Mouse (Mus musculus) cerebellum, adult 9-11 months (tissue): ENCODE measurements around the gene Ntrk2.

Experiments used
- DNase-seq: peaks from one replicate; pipeline ENCODE4 v3.0.0; 2022

Gene Ntrk2

DNA sequence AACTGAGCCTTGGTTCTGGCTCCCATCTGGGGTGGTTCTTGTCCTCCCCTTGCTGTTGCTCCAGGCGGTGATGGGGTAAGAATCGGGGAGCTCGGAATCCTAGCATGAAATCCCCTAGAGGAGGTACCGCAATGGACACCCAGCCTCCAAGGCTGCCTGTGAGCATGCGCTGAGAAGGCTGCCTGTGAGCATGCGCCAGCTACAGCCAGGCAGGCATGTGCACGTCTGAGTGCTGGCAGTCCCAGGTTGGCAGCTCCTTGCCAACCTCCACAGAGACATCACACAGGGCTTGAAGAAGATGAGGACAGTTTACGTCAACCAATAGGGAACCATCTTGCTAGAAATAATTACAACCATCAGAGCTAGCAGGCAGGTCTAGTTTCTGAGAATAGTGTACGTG is 37.5 kb downstream of the Ntrk2 start:
- DNase-seq, result peak; percentile 71

GRCm38 (mm10) chr13:58848578-58848977 is 42.2 kb downstream of the Ntrk2 start:
- DNase-seq, result no peak

DNA sequence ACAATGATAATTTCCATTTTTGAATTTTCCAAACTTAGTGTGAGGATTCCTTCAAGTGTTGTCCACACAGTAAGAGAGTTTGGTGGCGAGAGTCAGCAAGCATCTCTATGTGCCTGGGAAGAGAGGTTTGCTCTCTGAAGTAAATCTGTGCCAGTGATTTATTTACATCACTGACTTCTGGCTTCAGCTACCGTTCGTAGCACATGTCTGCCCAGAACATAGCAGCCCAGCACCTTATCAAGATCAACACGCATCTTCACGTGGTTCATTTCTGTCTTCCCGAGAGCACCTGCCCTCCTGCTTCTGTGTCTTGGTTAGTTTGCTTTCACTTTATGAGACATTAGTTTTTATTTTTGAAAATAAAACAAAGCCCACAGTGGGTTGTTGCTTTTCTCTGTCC is 47.3 kb downstream of the Ntrk2 start:
- DNase-seq, result peak; percentile 66

DNA sequence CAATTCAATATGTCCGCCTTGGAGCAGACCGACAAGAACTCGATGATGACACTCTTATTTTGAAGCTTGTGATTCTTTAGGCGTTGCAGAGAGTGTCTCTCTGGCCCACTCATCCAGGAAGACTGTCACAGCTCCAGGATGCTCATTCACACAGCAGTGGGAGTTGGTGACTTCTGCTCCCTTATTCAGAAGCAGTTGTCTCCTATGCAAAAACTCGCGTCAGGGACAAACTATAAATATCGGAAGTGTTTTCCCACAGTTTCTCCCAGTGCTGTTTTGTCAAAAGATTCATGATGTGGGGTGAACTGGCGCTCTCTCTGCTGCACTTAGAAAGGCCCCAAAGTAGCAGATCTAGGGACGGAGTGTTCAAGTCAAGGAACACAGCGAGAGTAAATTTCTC is 59.9 kb downstream of the Ntrk2 start:
- no peak for DNase-seq

DNA sequence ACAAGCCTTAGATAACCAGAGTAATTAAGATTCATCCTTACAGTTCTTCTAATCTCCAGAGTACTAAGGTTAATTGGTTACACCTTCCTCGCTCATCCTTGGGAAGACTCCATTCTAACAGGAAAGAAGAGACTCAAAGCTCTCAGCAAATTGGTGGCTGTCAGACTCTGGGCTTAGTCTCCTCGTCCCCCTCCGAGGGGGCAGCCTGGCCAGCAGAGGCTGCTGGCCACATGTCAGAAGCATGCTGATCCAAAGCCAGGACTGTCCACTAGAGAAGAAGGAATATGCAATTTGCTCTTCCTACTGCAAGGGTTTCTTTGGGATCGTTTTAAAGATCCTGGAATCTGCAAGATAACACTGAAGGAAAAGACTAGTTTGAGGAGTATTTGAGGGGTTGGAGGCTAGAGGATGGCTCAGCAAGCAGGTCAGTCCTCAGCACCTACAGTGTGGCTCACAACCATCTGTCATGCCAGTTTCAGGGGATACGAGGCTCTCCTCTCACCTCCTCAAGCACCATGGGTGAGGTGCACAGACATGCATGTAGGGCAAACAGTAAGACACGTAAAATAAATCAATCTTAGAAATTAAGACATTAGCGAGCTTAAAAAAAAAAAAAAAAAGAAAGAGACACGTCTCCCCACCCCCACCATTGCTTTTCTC is 60.5 kb downstream of the Ntrk2 start:
- peak; percentile 50 for DNase-seq

GRCm38 (mm10) chr13:58882468-58882867 is 76.1 kb downstream of the Ntrk2 start:
- no peak for DNase-seq

DNA sequence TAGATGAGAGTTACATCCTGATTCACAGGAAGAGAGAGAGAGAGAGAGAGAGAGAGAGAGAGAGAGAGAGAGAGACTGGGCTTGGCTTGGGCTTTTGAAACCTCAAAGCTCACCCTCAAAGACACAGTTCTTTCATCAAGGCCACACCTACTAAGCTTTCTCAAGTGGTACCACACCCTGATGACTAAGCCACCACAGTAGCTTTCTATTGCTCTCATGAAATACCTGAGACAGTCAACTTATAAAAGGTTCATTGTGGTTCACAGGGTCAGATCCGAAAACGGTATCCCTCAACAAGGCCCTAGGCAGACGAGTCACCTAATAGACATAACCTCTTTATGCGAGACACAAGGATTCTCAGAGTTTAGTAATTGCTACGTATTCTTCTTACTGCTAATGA is 76.5 kb downstream of the Ntrk2 start:
- no peak for DNase-seq

DNA sequence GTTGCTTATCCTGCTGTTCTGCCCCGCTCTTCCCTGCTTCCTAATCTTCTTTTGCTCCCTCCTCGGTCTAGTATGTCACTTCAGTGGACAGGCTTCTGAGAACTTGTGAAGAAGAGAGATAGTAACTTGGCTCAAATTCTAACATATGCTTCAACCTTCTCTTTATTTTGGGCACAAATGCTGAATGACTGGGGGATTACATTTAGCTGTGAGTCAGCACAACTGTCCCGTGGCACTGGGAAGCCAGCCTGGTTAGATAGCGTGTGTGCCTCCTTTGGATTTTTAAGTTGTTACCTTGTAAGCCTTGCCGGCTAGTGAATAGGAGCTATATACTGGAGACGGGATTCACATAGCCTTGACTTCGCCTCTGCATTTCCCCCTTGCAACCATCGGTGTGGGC is 79.7 kb downstream of the Ntrk2 start:
- no peak for DNase-seq

GRCm38 (mm10) chr13:58896254-58896910 is 90.0 kb downstream of the Ntrk2 start:
- DNase-seq, result no peak

DNA sequence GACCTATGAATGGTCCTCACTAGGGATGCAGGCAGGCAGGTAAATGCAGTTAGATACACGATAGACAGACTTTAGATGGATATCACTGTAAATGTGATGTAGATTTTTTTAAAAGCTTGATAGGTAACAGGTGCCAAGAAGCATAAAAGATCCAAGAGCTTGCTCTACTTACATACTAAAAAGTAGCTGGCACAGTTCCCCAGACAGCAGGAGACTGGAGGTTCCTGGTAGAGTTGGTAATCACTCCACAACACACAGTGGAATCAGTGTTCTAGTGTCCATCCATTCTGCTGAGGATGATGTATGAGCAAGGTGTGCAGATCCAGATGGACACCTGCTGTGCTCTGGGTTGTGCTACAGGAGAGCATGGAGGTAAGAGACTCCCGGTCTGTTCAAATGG is 93.0 kb downstream of the Ntrk2 start:
- DNase-seq, result no peak

GRCm38 (mm10) chr13:58902313-58902712 is 95.9 kb downstream of the Ntrk2 start:
- DNase-seq, result peak; percentile 75

DNA sequence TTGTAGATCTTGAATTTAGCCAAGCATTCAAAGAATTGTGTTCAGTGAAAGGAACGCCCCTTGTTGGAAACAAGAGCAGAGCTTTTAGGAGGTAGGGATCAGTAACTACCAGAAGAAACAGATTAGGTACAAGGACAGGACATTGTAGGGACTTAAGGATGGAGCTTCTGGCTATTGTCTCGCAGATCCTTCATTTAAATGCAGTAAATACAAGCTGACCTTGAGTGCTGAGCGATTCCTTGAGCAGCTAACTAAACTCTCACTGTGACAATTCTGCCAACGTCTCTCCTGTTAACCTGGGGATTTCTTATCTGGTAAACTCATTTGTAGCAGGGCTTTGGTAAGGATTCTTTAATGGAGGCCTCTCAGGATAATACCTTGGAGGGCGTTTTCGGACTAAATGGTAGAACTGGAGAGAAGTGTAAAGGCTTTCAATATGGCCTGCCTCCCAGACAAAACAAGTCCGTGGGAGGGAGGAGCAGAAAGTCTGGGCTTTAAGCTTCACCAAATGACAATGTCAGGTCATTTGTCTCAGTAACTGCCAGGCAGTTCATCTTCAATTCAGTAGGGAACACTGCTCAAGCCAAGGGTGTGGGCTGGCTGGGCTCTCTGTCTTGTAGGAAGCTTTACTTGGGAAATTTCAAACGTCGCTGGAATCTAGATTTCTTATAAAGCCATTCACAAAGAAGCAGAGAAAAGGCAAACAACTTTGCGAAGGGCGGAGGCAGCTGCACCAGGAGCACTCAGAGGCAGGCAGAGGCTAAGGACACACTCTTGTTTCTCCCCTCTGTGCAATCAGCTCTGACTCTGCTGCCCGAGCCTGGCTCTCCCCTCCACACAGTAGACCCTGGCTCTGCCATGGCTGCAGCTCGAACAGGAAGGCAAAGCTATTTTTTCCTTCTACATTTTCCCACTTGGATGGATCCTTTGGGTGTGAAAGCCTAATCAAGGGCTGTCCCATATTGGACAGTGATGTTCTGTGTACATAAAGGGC is 98.7 kb downstream of the Ntrk2 start:
- no peak for DNase-seq

GRCm38 (mm10) chr13:58911936-58912335 is 105.6 kb downstream of the Ntrk2 start:
- DNase-seq, result no peak

GRCm38 (mm10) chr13:58912559-58912958 is 106.2 kb downstream of the Ntrk2 start:
- no peak for DNase-seq

GRCm38 (mm10) chr13:58914061-58914814 is 107.9 kb downstream of the Ntrk2 start:
- DNase-seq, result no peak

DNA sequence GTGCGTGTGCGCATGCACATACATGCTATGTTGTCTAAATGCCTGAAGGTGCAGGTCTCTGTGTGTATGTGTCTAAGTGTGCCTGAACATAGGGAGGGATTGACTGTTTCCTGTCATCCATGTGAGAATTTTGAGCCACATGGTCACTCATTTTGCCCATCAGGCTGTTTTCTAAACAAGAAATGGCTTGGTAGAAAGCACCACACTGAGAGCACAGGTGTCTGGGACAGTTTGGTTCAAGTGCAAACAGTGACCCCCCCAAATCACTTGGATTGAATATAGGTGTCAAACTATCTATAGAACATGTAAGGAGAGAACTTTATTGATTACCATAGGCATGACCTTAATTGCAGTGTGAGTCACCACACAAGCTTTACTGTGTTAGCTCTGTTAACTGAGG is 110.0 kb downstream of the Ntrk2 start:
- DNase-seq, result no peak

DNA sequence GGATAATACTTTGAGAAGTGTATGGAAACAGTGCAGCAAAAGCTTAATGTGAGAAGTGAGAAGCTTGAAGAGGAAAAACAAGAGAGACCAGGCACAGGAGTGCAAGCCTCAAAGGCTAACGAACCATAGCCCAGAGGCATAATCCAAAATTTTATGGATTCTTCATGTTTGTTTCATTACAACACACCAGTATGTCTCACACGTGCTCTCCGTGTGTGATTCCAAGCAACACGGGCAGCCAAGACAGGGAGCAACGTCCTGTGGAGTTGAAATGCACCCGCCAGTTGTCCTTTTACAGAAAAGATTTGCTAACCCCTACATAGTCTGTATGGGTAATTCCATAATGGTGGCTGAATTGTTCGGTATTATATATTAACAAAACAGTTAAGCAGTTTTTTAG is 113.9 kb downstream of the Ntrk2 start:
- no peak for DNase-seq

GRCm38 (mm10) chr13:58921255-58921654 is 114.9 kb downstream of the Ntrk2 start:
- no peak for DNase-seq

- DNase-seq, result no peak
Observed at GRCm38 (mm10) chr13:58921705-58922104, 115.3 kb downstream of the Ntrk2 start.

DNA sequence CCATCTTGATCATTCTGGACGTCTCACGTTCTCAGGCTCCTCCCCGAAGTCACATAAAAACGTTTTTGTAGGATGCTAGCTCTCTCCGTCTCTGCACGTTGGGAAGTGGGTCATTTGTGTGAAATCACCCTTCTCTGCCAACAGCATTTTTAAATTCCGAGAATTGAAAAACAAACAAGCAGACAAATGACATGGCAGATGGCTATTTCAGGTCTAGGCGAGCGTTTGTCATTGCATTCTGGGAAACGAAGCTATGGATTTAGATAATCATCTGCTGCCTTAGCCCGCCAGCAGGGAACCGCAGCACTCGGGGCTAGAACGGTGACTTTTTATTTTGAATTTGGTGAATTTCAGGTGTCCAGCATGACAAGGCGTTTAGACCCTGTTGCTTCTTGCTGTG is 115.8 kb downstream of the Ntrk2 start:
- DNase-seq, result peak; percentile 75

DNA sequence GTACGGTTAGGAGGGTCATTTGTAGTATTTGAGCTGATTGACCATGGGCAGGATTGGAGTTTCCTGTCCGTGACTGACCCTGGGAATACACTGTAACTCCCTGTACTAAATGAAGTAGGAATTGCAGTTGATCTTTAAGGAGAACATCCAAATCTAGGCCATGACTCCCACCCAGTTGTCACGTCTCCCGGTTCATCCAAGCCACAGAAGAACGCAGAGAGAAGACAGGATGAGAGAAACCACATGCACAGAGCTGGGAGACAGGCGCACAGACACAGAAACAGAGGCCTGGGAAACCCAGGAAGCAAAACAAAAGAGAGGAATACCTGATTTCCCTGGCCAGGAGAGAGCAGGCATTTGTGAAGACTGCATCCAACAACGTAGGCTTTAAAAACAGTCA is 117.1 kb downstream of the Ntrk2 start:
- DNase-seq, result no peak

GRCm38 (mm10) chr13:58924486-58924885 is 118.1 kb downstream of the Ntrk2 start:
- no peak for DNase-seq

DNA sequence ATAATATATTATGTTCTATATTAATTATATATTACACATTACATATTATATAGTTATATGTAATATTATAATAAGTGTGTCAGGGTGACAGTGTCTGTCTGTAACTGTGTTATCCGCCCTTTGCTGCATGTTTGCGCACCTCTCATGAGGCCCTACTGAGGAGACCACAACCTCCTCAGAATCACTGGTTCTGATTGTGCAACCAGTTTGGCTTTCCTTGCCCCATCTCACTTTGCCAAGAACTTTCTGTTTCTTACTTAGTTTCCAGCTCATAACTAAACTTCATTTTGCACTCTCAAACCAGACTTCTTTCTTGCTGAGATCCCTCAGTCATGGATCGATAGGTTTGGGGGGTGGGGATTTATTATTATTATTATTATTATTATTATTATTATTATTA is 120.8 kb downstream of the Ntrk2 start:
- DNase-seq, result no peak
